Comparison of ENCODE assay signal across 16 mouse cellular contexts in genomic region chr4:57016366-57017171, GRCm38 (mm10). TPM values are rescaled to one million over a fixed set of nuclear protein-coding genes. Genes with fewer than 3 reads are reported as not detected.
DNase-seq lines count a peak whose midpoint lies in the region; ATAC-seq lines count a peak whose summit lies in the region.
"Had no signal": no experiment of that assay in that cellular context is flagged by ENCODE, and none has a peak within 500 bp of the region (broad histone marks: within the 10 kb centered on the region; RNA-seq: fewer than 3 reads in every experiment).

No protein-coding gene starts in this region.

- no peak for ATAC-seq in hindbrain, embryonic 13.5 days (ENCODE audit: low FRiP score)
- ATAC-seq in hindbrain, embryonic 11.5 days (ENCODE audit: low FRiP score) = no peak
- peak; percentile 53 for ATAC-seq in midbrain, embryonic 13.5 days
- ATAC-seq in midbrain, embryonic 15.5 days (replicated peaks) = no peak
- ATAC-seq in hematopoietic stem cell, adult 5-6 weeks (replicated peaks in 1 of 2; ENCODE audit: insufficient read depth in 1 of 2, low FRiP score in 2 of 2, low TSS enrichment in 1 of 2, low read depth in 1 of 2, poor library complexity in 2 of 2, severe bottlenecking in 2 of 2) = peak; percentile 13 to 53; a peak in 3 of 4 replicates
- ATAC-seq: activated CD4-positive, CD25-positive, alpha-beta regulatory T cell, adult 4 months; midbrain, embryonic 16.5 days had no signal

- peak overlapping the region; percentile 11; the same call in 1 of the 2 replicates for H3K9ac ChIP-seq in hindbrain, embryonic 13.5 days
- H3K9ac ChIP-seq in hindbrain, embryonic 11.5 days (ENCODE audit: low read depth, low read length) = no peak overlapping the region
- no peak overlapping the region; the same call in 1 of the 2 replicates for H3K9ac ChIP-seq in midbrain, embryonic 13.5 days (replicated peaks)
- no peak overlapping the region for H3K9ac ChIP-seq in midbrain, embryonic 15.5 days
- H3K9ac ChIP-seq: forebrain, embryonic 13.5 days; kidney, embryonic 15.5 days; limb, embryonic 15.5 days; liver, embryonic 15.5 days had no signal

- H3K4me3 ChIP-seq in hindbrain, embryonic 13.5 days = no peak overlapping the region
- H3K4me3 ChIP-seq in hindbrain, embryonic 11.5 days (ENCODE audit: low read depth, low read length) = no peak overlapping the region
- H3K4me3 ChIP-seq in midbrain, embryonic 13.5 days (replicated peaks) = no peak overlapping the region
- H3K4me3 ChIP-seq in midbrain, embryonic 15.5 days = no peak overlapping the region
- H3K4me3 ChIP-seq: forebrain, embryonic 13.5 days; kidney, embryonic 15.5 days; limb, embryonic 15.5 days; liver, embryonic 15.5 days had no signal

- H3K27ac ChIP-seq in hindbrain, embryonic 13.5 days = no peak overlapping the region
- H3K27ac ChIP-seq in hindbrain, embryonic 11.5 days (ENCODE audit: low read depth, low read length) = no peak overlapping the region
- no peak overlapping the region for H3K27ac ChIP-seq in midbrain, embryonic 13.5 days
- H3K27ac ChIP-seq in midbrain, embryonic 15.5 days = no peak overlapping the region
- H3K27ac ChIP-seq: forebrain, embryonic 13.5 days; kidney, embryonic 15.5 days; limb, embryonic 15.5 days; liver, embryonic 15.5 days; macrophage had no signal

- no peak for DNase-seq in hindbrain, embryonic 11.5 days (ENCODE audit: low spot score)
- DNase-seq in right cerebral cortex, adult 18-20 months = no peak
- no peak for DNase-seq in layer of hippocampus, postnatal 14 days (ENCODE audit: low spot score in 2 of 2)

- no peaks in the 10 kb centered on the region for H3K9me3 ChIP-seq in hindbrain, embryonic 13.5 days
- no peaks in the 10 kb centered on the region for H3K9me3 ChIP-seq in hindbrain, embryonic 11.5 days (ENCODE audit: control insufficient read depth, low read length)
- H3K9me3 ChIP-seq in midbrain, embryonic 13.5 days = no peaks in the 10 kb centered on the region
- no peaks in the 10 kb centered on the region for H3K9me3 ChIP-seq in midbrain, embryonic 15.5 days
- H3K9me3 ChIP-seq: forebrain, embryonic 13.5 days; kidney, embryonic 15.5 days; limb, embryonic 15.5 days; liver, embryonic 15.5 days had no signal

- 0 out of 2 replicates have a peak, but pooled peaks cover 6% of the 10 kb centered on the region for H3K27me3 ChIP-seq in hindbrain, embryonic 13.5 days
- no peaks in the 10 kb centered on the region for H3K27me3 ChIP-seq in hindbrain, embryonic 11.5 days (ENCODE audit: control insufficient read depth, insufficient read depth, low read length)
- H3K27me3 ChIP-seq in midbrain, embryonic 13.5 days = no peaks in the 10 kb centered on the region
- H3K27me3 ChIP-seq in midbrain, embryonic 15.5 days (replicated peaks) = no peaks in the 10 kb centered on the region
- H3K27me3 ChIP-seq: forebrain, embryonic 13.5 days; limb, embryonic 15.5 days; liver, embryonic 15.5 days had no signal

- no peak overlapping the region for H3K4me2 ChIP-seq in hindbrain, embryonic 13.5 days
- H3K4me2 ChIP-seq in hindbrain, embryonic 11.5 days (replicated peaks; ENCODE audit: low read depth, low read length) = no peak overlapping the region
- no peak overlapping the region for H3K4me2 ChIP-seq in midbrain, embryonic 13.5 days (replicated peaks)
- H3K4me2 ChIP-seq in midbrain, embryonic 15.5 days = no peak overlapping the region
- H3K4me2 ChIP-seq: forebrain, embryonic 13.5 days; kidney, embryonic 15.5 days; limb, embryonic 15.5 days; liver, embryonic 15.5 days had no signal

- H3K4me1 ChIP-seq in hindbrain, embryonic 13.5 days (replicated peaks) = 0 out of 2 replicates have a peak, but pooled peaks cover 4% of the 10 kb centered on the region
- H3K4me1 ChIP-seq in hindbrain, embryonic 11.5 days (replicated peaks; ENCODE audit: control insufficient read depth, insufficient read depth, low read length) = no peaks in the 10 kb centered on the region
- no peaks in the 10 kb centered on the region for H3K4me1 ChIP-seq in midbrain, embryonic 13.5 days (replicated peaks)
- H3K4me1 ChIP-seq in midbrain, embryonic 15.5 days = no peaks in the 10 kb centered on the region
- H3K4me1 ChIP-seq: forebrain, embryonic 13.5 days; kidney, embryonic 15.5 days; limb, embryonic 15.5 days had no signal

- H3K36me3 ChIP-seq in hindbrain, embryonic 13.5 days = no peaks in the 10 kb centered on the region
- no peaks in the 10 kb centered on the region for H3K36me3 ChIP-seq in hindbrain, embryonic 11.5 days (ENCODE audit: control insufficient read depth, insufficient read depth, low read length)
- no peaks in the 10 kb centered on the region for H3K36me3 ChIP-seq in midbrain, embryonic 13.5 days
- H3K36me3 ChIP-seq in midbrain, embryonic 15.5 days (replicated peaks) = no peaks in the 10 kb centered on the region
- H3K36me3 ChIP-seq: G1E; kidney, embryonic 15.5 days; limb, embryonic 15.5 days; liver, embryonic 15.5 days had no signal

- WGBS in hindbrain, embryonic 13.5 days = 53% methylated on average over 18 of the region's 18 CpGs
- 47% methylated on average over 18 of the region's 18 CpGs for WGBS in hindbrain, embryonic 11.5 days
- WGBS in midbrain, embryonic 13.5 days = 50% methylated on average over 18 of the region's 18 CpGs
- 47% methylated on average over 18 of the region's 18 CpGs for WGBS in midbrain, embryonic 15.5 days

RNA-seq across cellular contexts. Expression of gene Frrs1l, which starts 26.4 kb away (rescaled TPM):
- 15.4 and 15.7 TPM in 2 replicates for polyA plus RNA-seq in hindbrain, embryonic 13.5 days (2015; fragmentation: Nextera tagmentation; extraction: Ambion mirVana)
- polyA plus RNA-seq in hindbrain, embryonic 11.5 days (2014; fragmentation: Nextera tagmentation; extraction: Ambion mirVana) = 5.0 and 6.0 TPM in 2 replicates
- polyA plus RNA-seq in midbrain, embryonic 13.5 days (2015; fragmentation: Nextera tagmentation; extraction: Ambion mirVana) = 10.9 and 12.0 TPM in 2 replicates
- polyA plus RNA-seq in midbrain, embryonic 15.5 days (2015; fragmentation: Nextera tagmentation; extraction: Ambion mirVana) = 19.5 and 21.8 TPM in 2 replicates
- 0.19 TPM in 1 of 2 replicates, not detected in the other for total RNA-seq in hematopoietic stem cell, adult 5-6 weeks (2017)
- total RNA-seq in layer of hippocampus, postnatal 14 days (2021) = 100 to 1,000 TPM; 161 to 167 TPM
- total RNA-seq: gastrocnemius, postnatal 25 days had no signal
- polyA plus RNA-seq: G1E, macrophage had no signal

Comparison
In these comparisons a context has a peak if more than half of its experiments do, and no peak if none do; other contexts are left out.
1. ATAC-seq: peak in midbrain, embryonic 13.5 days (single experiment) and hematopoietic stem cell, adult 5-6 weeks (2 of 2); none in hindbrain, embryonic 13.5 days (single experiment), hindbrain, embryonic 11.5 days (single experiment) and midbrain, embryonic 15.5 days (single experiment).